Mouse (Mus musculus) brain, embryonic 14.5 days (tissue): ENCODE measurements around the gene Trpv3. TPM values are rescaled to one million over a fixed set of nuclear protein-coding genes. Genes with fewer than 3 reads are reported as not detected.

ENCODE experiments used
- DNase-seq: peaks from one replicate; pipeline ENCODE4 v3.0.0-alpha.2; 2011; ENCODE audit warnings: low read depth
- CTCF ChIP-seq: fragments of 200-500 bp; IDR thresholded peaks from 2 replicates; pipeline ENCODE4 v1.5.1; 2012; ENCODE audit warnings: inconsistent platforms, mild to moderate bottlenecking, moderate library complexity, borderline replicate concordance; ENCODE audit not compliant: insufficient read depth, insufficient read length; ENCODE audit errors: extremely low read depth
- POLR2A ChIP-seq: fragments of 200-500 bp; IDR thresholded peaks from 2 replicates; pipeline ENCODE4 v1.6.1; 2012; ENCODE audit warnings: mild to moderate bottlenecking, inconsistent platforms, borderline replicate concordance; ENCODE audit not compliant: poor library complexity, insufficient read depth, insufficient read length, severe bottlenecking; ENCODE audit errors: extremely low read depth
- polyA plus RNA-seq: library from polyadenylated mRNA; depleted of rRNA; stranded (reverse); fragments of >200 nt; gene quantifications from 2 replicates; pipeline ENCODE4 v1.2.3, GENCODE M21; 2012

The Trpv3 gene
- polyA plus RNA-seq, 1 experiment = 0.27 TPM

GRCm38 (mm10) chr11:73242199-73242598, 25.0 kb upstream of the Trpv3 start:
- TF ChIP-seq POLR2A (no peak), CTCF (no peak)
- no peak for DNase-seq

- no peak for TF ChIP-seq POLR2A
- TF ChIP-seq CTCF = no peak
- no peak for DNase-seq
Measured at GRCm38 (mm10) chr11:73242777-73243176, 24.4 kb upstream of the Trpv3 start.

- DNase-seq = no peak
- TF ChIP-seq CTCF (no peak), POLR2A (no peak)
Measured at GRCm38 (mm10) chr11:73257362-73257945, 9.7 kb upstream of the Trpv3 start.

- no peak for DNase-seq
- TF ChIP-seq CTCF = no peak
- no peak for TF ChIP-seq POLR2A
Measured at GRCm38 (mm10) chr11:73258664-73259063, 8.5 kb upstream of the Trpv3 start.

GRCm38 (mm10) chr11:73260457-73260856, 6.7 kb upstream of the Trpv3 start:
- no peak for DNase-seq
- no peak for TF ChIP-seq POLR2A
- TF ChIP-seq CTCF = no peak

GRCm38 (mm10) chr11:73261385-73261784, 5.8 kb upstream of the Trpv3 start:
- DNase-seq = no peak
- TF ChIP-seq CTCF (no peak), POLR2A (no peak)

- no peak for DNase-seq
- no peak for TF ChIP-seq CTCF
- no peak for TF ChIP-seq POLR2A
Measured at GRCm38 (mm10) chr11:73274821-73275220, 7.6 kb downstream of the Trpv3 start.

GRCm38 (mm10) chr11:73280710-73281109, 13.5 kb downstream of the Trpv3 start:
- DNase-seq = no peak
- no peak for TF ChIP-seq CTCF
- no peak for TF ChIP-seq POLR2A

GRCm38 (mm10) chr11:73281528-73282027, 14.4 kb downstream of the Trpv3 start:
- peak; percentile 83 for DNase-seq
- TF ChIP-seq POLR2A (no peak), CTCF (peak; percentile 29; the same call in 1 of the 2 replicates)

GRCm38 (mm10) chr11:73283369-73283768, 16.2 kb downstream of the Trpv3 start:
- no peak for TF ChIP-seq POLR2A
- TF ChIP-seq CTCF = no peak
- DNase-seq = no peak

- TF ChIP-seq POLR2A (no peak), CTCF (no peak)
- DNase-seq = no peak
Measured at GRCm38 (mm10) chr11:73283926-73284325, 16.7 kb downstream of the Trpv3 start.

- TF ChIP-seq POLR2A (no peak), CTCF (no peak)
- DNase-seq = no peak
Measured at GRCm38 (mm10) chr11:73284351-73284750, 17.2 kb downstream of the Trpv3 start.

- DNase-seq = no peak
- no peak for TF ChIP-seq POLR2A
- no peak for TF ChIP-seq CTCF
Measured at GRCm38 (mm10) chr11:73289621-73290020, 22.4 kb downstream of the Trpv3 start.

- TF ChIP-seq CTCF = no peak
- TF ChIP-seq POLR2A = no peak
- peak; percentile 3 for DNase-seq
Measured at GRCm38 (mm10) chr11:73303123-73303522, 35.9 kb downstream of the Trpv3 start.
